Mouse (Mus musculus) CD4-positive, CD25-positive, alpha-beta regulatory T cell (primary cell): ENCODE results near the gene Raet1e. TPM values are rescaled to one million over a fixed set of nuclear protein-coding genes. Genes with fewer than 3 reads are reported as not detected.

Experiments used
- polyA plus RNA-seq: library from polyadenylated mRNA; unstranded; fragments of 100-300 nt; shearing (Covaris generic); gene quantifications from one replicate; pipeline ENCODE4 v1.2.1, GENCODE M21; 2017

Gene Raet1e
- 0.13 TPM for polyA plus RNA-seq

GRCm38 (mm10) chr10:22158310-22158999 is at the start of gene Raet1e, which contains the start of gene H60b:
TSS of gene Raet1e (plus strand) at chr10:22158569.
TSS of gene H60b (plus strand) at chr10:22158586.

GRCm38 (mm10) chr10:22149073-22149690 is 9.2 kb upstream of the Raet1e start, which contains the start of gene E030030I06Rik:
TSS of gene E030030I06Rik (minus strand) at chr10:22149270.

GRCm38 (mm10) chr10:22360252-22360651 is 201.9 kb downstream of the Raet1e start, which contains the start of gene Raet1d:
TSS of gene Raet1d (plus strand) at chr10:22360552.

Other genes starting within 250 kb of the Raet1e start
- gene 4930444G20Rik, start 90.5 kb upstream of the Raet1e start, polyA plus RNA-seq, result not detected
- gene E030030I06Rik, start 9.3 kb upstream of the Raet1e start, polyA plus RNA-seq, result 17.6 TPM
- 7.5 TPM for gene H60b, start within 50 bp of the Raet1e start, polyA plus RNA-seq
- 0.24 TPM for gene Raet1d, start 202.0 kb downstream of the Raet1e start, polyA plus RNA-seq